Mouse (Mus musculus) Patski (cell line): ENCODE data around the gene Fgfr2. TPM values are rescaled to one million over a fixed set of nuclear protein-coding genes. Genes with fewer than 3 reads are reported as not detected.

Experiments
- ATAC-seq: fragments of 100-300 bp; one replicate; pipeline ENCODE4 v1.8.0; 2021
- CTCF ChIA-PET: fragments of 350-600 bp; sonication (Branson Sonifier 250); formaldehyde crosslinking; loops from one replicate; lab custom pipeline; 2022; ENCODE audit warnings: inconsistent platforms; lab: Charles Lee
- POLR2A ChIA-PET: fragments of 350-600 bp; sonication (Branson Sonifier 250); formaldehyde crosslinking; loops from one replicate; lab custom pipeline; 2022; ENCODE audit warnings: antibody characterized with exemption, inconsistent platforms; lab: Charles Lee
- DNase-seq: peaks from one replicate; pipeline ENCODE4 v3.0.0-alpha.2; 2011; ENCODE audit warnings: low read depth, low spot score
- H3K27me3 ChIP-seq: fragments of 371-371 bp; one replicate; pipeline ENCODE4 v1.5.1; 2021
- CTCF ChIP-seq: fragments of 100-300 bp; IDR thresholded peaks from one replicate; pipeline ENCODE4 v1.5.1; 2021
- in situ Hi-C: fragments of 300-500 bp; cut with MboI; formaldehyde crosslinking; loops from 3 replicates; pipeline ENCODE4 v1.11.1; 2018; ENCODE audit warnings: low pct_unique_long_range_greater_than_20kb, mixed read lengths
- polyA plus RNA-seq: library from polyadenylated mRNA; unstranded; gene quantifications from one replicate; pipeline ENCODE4 v1.2.3, GENCODE M21; 2021

Gene Fgfr2
- polyA plus RNA-seq, 1 experiment from 2014 or later: 48.8 TPM

DNA sequence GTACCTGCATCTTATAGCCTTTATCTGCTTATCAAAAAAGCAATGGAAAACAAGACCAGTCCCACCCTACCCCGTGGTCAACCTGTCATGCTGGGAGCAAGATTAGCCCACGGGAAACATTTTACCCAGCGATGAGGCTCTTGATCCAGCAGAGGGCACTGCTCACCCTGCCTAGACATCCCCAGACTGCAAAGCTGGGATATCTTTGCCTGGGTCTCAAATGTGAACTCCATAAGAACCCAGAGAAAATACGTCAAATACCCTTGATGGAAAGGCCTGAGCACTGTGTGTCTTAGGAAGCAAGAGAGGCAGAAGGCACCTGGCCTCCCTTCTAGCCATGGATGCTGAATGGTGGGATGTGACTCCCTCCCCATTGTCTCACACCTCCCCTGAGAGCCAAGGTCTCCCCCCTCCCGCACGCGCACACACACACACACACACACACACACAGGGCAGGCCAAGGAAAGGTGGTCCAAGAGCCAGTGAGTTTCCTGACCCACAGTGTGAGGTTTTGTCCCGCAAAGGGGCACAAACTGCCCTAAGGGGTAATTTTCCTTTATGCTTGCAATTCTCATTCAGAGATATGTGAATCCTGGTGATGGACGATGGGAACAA lies 90.5 kb downstream of the Fgfr2 start:
- CTCF ChIA-PET: interaction anchor here (1.0 to 1.5 kb wide), 4 partner anchors 17 to 604 kb away, joined by 3 to 5 read pairs (median 3); no protein-coding TSS in a partner anchor
- in situ Hi-C loops: loop anchor here (10.0 kb wide), 1 partner anchor 542 kb away; no protein-coding TSS in a partner anchor
- peak; percentile 35 for DNase-seq
- H3K27me3 ChIP-seq: no peaks in the 10 kb centered on the region
- ATAC-seq: no peak
- TF ChIP-seq CTCF: peak; percentile 92
- POLR2A ChIA-PET: no interaction called here

GRCm38 (mm10) chr7:133029496-133030047 lies 93.6 kb downstream of the Fgfr2 start:
- DNase-seq: no peak
- no peaks in the 10 kb centered on the region for H3K27me3 ChIP-seq
- no peak for TF ChIP-seq CTCF
- POLR2A ChIA-PET: no interaction called here
- in situ Hi-C loops: loop anchor here (10.0 kb wide), 2 partner anchors 285 to 545 kb away; no protein-coding TSS in a partner anchor
- CTCF ChIA-PET: interaction anchor here (0.9 kb wide), 1 partner anchor 91 kb away, joined by 3 read pairs; no protein-coding TSS in a partner anchor
- ATAC-seq: no peak

- CTCF ChIA-PET: interaction anchor here (0.9 to 1.8 kb wide), 2 partner anchors 92 to 541 kb away, joined by 3 read pairs; no protein-coding TSS in a partner anchor
- H3K27me3 ChIP-seq: no peaks in the 10 kb centered on the region
- ATAC-seq (no peak), DNase-seq (no peak)
- in situ Hi-C loops: loop anchor here (10.0 kb wide), 1 partner anchor 286 kb away; no protein-coding TSS in a partner anchor
- no peak for TF ChIP-seq CTCF
- POLR2A ChIA-PET: no interaction called here
Measured at GRCm38 (mm10) chr7:133029004-133029403, 94.1 kb downstream of the Fgfr2 start.

- no peak for TF ChIP-seq CTCF
- ChIA-PET POLR2A (no interaction called here), CTCF (interaction anchor here (1.5 to 1.8 kb wide), 2 partner anchors 38 to 542 kb away, joined by 3 read pairs; no protein-coding TSS in a partner anchor)
- in situ Hi-C loops: loop anchor here (10.0 kb wide), 1 partner anchor 287 kb away; no protein-coding TSS in a partner anchor
- ATAC-seq: no peak
- no peak for DNase-seq
- no peaks in the 10 kb centered on the region for H3K27me3 ChIP-seq
Measured at GRCm38 (mm10) chr7:133027930-133028329, 95.2 kb downstream of the Fgfr2 start.

DNA sequence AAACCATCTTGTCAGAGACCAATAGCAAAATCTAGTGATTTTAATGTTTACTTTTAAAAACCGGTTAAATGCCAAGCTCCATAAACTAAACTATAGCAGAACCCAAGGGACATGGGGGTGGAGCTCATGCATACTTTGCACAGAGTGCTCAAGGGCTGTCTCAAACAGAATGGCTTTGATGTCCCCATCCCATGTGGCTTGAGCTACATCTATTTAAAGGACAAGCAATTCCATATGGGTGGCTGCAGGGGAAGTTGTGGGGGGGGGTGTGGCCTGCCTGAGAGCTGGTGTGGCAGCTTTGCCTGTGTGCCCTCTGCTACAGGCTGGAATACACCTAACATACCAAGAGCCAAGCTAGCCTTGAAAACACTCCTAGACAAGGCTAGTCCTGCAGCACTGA lies 98.5 kb downstream of the Fgfr2 start:
- in situ Hi-C loops: loop anchor here (10.0 kb wide), 1 partner anchor 290 kb away; no protein-coding TSS in a partner anchor
- ChIA-PET CTCF (interaction anchor here (1.0 to 1.2 kb wide), 2 partner anchors 12 to 17 kb away, joined by 3 read pairs; no protein-coding TSS in a partner anchor), POLR2A (no interaction called here)
- DNase-seq: no peak
- TF ChIP-seq CTCF: no peak
- H3K27me3 ChIP-seq: no peaks in the 10 kb centered on the region
- no peak for ATAC-seq

DNA sequence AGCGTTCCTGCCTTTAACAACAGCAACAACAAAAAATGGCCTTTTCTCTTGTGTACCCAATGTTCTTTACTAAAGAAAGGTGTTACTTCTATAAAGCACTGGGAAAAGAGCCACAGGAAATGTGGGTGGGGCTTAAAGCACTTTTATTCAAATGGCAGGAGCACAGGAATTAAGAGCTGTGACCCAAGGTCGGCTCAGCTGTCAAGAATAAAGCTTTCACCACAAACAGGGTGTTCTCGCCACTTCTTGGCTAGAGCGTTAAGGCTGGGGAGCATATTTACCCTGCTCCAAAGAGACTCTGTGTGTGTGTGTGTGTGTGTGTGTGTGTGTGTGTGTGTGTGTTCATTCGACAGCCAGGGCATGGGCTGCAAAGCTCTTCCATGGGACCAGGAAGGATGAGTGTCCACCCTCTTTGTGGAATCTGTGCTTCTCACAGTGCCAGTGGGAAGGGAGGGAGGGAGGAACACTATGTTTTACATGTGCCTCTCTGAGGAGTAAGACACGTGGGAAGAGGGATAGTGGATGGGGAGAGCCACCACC lies 103.6 kb downstream of the Fgfr2 start:
- no peak for ATAC-seq
- ChIA-PET CTCF (no interaction called here), POLR2A (interaction anchor here (0.8 kb wide), 1 partner anchor 17 kb away, joined by 3 read pairs; no protein-coding TSS in a partner anchor)
- DNase-seq: no peak
- TF ChIP-seq CTCF: no peak
- no peaks in the 10 kb centered on the region for H3K27me3 ChIP-seq
- in situ Hi-C loops: loop anchor here (10.0 kb wide), 1 partner anchor 295 kb away; no protein-coding TSS in a partner anchor

GRCm38 (mm10) chr7:133018961-133019360 lies 104.2 kb downstream of the Fgfr2 start:
- CTCF ChIA-PET: no interaction called here
- no peak for DNase-seq
- no peaks in the 10 kb centered on the region for H3K27me3 ChIP-seq
- POLR2A ChIA-PET: no interaction called here
- in situ Hi-C loops: no loop called here
- ATAC-seq: no peak
- no peak for TF ChIP-seq CTCF

- in situ Hi-C loops: no loop called here
Measured at GRCm38 (mm10) chr7:133015416-133016070, 107.6 kb downstream of the Fgfr2 start.

GRCm38 (mm10) chr7:133014631-133015030 lies 108.5 kb downstream of the Fgfr2 start:
- DNase-seq (no peak), ATAC-seq (no peak)
- in situ Hi-C loops: no loop called here
- ChIA-PET POLR2A (interaction anchor here (0.6 kb wide), 1 partner anchor 58 kb away, joined by 3 read pairs; no protein-coding TSS in a partner anchor), CTCF (no interaction called here)
- TF ChIP-seq CTCF: no peak
- no peaks in the 10 kb centered on the region for H3K27me3 ChIP-seq

More at GRCm38 (mm10) chr7:133015416-133016070, 107.6 kb downstream of the Fgfr2 start:
- TF ChIP-seq CTCF: no peak
- CTCF ChIA-PET: interaction anchor here (1.6 kb wide), 1 partner anchor 17 kb away, joined by 5 read pairs; no protein-coding TSS in a partner anchor
- POLR2A ChIA-PET: interaction anchor here (0.5 kb wide), 1 partner anchor 73 kb away, joined by 5 read pairs; no protein-coding TSS in a partner anchor
- no peak for DNase-seq
- H3K27me3 ChIP-seq: no peaks in the 10 kb centered on the region
- no peak for ATAC-seq

DNA sequence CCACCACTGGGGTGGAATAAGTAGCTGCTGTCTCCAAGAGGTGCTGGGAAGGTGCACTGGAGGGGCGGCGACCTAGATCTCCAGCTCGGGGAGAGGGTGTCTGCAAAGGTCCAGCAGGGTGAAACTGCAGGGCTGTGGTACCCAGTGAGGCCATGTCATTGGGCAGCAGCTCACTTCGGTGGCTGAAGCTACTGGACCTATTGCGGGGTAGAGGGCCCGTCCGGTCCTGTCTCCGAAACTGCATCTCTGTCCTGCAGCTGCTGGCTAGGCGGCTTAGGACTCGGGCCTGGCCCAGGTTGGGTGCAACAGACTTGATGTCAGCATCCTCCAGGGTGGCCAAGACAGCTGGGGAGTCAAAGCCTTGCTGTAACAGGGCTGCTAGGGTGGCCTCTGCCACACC lies 109.2 kb downstream of the Fgfr2 start:
- in situ Hi-C loops: no loop called here
- POLR2A ChIA-PET: interaction anchor here (0.5 kb wide), 2 partner anchors 191 to 460 kb away, joined by 3 to 4 read pairs; no protein-coding TSS in a partner anchor

More for the DNA sequence above, 109.2 kb downstream of the Fgfr2 start:
- ATAC-seq (no peak), DNase-seq (no peak)
- TF ChIP-seq CTCF: no peak
- CTCF ChIA-PET: no interaction called here
- no peaks in the 10 kb centered on the region for H3K27me3 ChIP-seq
